Mouse (Mus musculus): ENCODE measurements around the gene Nkx2-2.

The Nkx2-2 gene

DNA sequence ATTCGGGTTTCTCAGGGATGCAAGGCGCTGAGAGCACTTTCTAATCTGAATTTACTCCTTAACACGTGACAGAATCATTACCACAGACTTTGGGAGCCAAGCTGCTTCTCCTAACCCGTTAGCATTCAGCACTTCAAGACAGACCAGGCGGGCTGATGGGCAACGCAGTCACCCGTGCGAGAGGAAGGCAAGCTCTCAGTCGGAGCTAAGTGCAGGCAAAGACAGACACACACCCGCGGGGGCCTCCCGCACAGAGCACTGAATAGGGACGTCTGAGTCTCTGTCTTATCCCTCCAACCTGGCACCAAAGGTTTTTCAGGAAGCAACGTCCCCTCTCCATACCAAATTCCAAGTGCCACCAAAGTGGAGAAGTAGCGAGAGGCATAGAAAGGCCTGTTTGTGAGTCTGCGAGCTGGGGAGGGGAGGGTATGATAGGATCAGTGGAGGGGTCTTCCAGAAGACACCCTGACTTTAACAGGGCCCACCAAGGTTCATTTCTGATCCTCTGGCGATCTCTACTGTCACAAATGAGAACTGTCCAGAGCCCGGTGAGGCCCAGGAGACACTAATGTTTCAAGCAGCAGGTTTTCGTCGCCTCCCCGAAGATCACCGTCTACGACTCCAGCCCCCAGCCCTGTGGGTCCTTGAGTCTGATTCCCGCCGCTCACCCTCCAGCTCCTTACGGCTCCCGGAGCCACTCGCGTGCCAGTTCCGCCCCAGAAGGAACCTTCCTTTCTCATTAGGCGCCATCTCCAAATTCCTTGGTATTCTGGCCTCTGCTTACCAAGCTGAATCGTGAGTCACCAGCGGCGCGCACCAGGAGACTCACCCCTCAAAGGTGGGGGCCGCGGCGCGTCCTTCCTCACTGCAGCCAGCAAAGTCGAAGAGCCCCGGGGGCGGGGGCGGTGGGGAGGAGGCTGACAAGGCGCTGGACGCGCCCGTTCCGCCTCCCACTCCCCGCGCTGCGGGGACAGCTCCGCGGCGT lies at the start of gene Nkx2-2:
TSS of gene Nkx2-2 (minus strand) at position 973 of the 985 bp plus-strand sequence.
- DNase-seq (ENCODE audit: low spot score) = no peak

GRCm38 (mm10) chr2:147235707-147236290 lies 41.8 kb upstream of the Nkx2-2 start:
- no peak for DNase-seq (ENCODE audit: low spot score)

DNA sequence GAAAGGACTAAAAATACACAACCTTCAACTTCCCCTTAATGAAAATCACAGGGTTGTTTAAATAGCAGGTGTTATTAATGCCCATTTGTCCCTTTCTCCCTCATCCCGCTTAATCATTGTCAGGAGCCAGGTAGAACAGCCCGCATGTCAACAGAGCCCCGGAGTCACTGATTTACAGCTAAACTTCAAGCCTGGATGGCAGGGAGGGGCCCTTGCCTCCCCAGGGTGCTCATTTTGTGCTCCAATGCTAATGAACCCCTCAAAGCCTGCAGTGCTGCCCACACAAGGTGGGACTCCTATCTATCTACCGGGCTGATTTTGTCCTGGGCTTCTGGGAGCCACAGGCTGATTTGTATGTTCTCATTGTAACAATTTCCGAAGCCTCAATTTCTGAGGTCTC lies 37.1 kb upstream of the Nkx2-2 start:
- DNase-seq (ENCODE audit: low spot score) = no peak

DNA sequence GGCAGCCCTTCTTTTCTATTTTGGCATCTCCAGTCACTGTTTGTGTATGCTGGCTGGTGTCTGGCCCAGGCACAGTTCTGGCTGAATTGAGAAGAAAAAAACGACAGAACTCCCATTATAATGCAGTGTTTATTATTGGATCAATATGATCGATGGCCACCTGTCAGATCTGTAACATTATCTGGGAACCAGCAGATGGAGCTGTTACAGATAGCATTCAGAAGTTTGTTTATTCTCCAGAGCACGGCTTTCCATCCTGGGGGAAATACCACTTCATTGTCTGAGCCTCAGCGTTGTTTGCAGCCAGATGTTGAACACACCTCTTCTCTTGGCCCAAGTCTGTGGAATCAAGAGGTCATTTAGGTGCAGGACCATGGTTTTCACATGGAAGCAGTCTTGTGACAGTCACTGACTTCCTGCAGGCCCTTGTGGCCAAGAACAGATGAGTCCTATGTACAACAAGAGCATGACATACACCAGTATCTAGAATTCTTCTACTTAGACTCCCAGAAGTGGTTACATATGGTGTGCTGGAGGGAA lies 11.1 kb upstream of the Nkx2-2 start:
- no peak for DNase-seq (ENCODE audit: low spot score)

- DNase-seq (ENCODE audit: low spot score) = no peak
These were observed 920 bp upstream of the Nkx2-2 start for GRCm38 (mm10) chr2:147194711-147195615.

- no peak for DNase-seq (ENCODE audit: low spot score)
These were observed 1.3 kb downstream of the Nkx2-2 start for GRCm38 (mm10) chr2:147192731-147193130.

DNA sequence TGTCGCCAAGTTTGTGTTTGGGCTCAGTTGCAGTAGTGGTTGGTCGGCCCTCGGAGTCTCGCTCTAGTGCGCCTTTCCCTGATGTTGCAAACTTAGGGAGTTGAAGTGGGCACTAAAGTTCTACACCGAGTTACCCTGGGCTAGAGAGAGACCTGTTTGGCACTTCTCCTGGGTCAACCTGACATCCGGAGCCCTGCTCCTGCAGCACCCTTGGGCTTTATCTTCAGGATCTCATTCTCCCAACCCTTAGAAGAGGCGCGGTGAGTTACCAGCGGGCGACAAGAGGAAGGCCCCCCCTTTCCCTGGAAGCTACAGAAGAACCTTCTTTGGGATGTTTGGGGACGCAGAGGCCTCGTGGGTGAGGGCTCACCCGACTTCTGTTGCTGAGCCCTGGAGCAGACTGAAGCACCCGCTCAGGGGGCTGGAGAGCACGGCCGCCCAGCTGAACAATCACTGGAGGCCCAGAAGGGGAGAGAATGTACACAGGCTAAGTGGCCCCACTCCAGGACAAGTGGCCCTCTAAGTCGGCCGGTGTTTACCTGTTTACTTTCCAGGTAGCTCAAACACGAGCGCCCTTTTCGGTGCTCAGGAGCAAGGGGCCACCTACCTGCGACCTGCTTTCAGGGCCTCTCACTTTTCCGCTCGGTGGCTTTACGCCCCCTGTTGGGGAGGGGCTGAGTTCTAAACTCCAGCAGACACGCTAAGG lies 3.6 kb downstream of the Nkx2-2 start:
- DNase-seq (ENCODE audit: low spot score) = no peak

DNA sequence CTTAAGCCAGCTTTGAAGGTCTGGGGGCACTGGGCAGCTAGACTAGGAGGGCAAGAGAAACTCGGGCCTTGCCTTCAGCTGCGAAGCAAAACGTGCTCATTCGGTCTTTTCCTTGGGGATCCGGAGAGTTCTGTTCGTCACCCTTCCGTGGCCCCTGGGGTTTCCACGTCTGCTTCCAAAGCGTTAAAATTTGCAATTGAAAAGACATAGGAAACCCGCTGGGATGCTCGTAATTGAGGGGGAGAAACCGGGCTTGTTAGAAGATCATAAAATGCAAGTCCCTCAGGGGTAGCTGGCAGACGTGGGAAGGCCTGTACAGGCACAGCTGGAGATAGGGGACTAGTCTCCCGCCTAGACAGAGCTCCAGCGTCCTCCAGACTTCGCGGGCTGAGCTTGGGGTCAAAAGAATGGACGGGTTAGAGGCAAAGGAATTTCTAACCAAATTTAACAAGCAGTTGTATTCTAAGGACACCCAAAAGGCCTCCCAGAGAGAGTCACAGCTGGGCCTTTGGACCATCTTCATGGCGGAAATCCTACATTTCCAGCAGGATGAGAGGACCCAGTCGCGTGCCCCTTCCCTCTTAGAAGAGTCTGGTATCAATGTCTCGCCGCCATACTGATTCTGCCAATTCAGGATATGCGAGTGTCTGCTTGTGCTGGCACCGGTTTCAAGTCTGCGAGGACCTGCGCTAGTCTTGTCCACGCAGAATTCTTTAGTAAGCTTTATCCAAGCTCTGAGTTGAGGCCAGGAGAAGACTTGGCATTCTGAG lies 4.3 kb downstream of the Nkx2-2 start:
- DNase-seq (ENCODE audit: low spot score) = no peak

DNA sequence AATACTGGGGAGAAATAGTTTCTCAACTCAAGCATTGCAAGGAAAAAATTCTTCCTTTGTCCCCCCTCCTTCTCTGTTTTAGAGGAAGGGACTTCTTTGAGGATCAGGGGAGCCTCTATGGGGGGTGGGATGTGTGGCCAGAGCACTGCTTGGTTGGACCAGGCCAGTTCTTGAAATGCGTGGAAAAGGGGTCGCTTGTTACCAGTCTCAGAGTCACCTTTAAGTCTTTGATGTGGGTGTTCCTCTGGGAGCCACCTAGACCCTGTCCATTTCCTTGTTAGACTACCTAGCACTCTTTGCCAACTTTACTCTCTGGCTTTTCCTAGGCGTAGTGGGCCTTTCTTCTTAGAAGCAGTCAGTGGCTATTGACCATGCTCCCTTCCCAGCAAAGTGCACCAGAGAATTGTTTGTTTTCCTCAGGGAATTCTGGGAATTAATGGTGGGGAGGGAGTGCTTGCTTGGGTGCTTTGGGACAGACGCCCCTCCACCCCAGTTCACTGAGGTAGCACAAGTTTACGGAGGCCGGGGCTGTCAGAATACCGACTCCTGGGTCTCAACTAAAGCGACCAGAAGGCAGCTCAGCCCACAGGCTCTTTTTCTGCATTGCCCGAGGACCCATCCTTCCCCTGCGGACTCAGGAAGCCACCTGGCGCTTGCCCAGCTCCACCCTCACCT lies 5.0 kb downstream of the Nkx2-2 start:
- no peak for DNase-seq (ENCODE audit: low spot score)

DNA sequence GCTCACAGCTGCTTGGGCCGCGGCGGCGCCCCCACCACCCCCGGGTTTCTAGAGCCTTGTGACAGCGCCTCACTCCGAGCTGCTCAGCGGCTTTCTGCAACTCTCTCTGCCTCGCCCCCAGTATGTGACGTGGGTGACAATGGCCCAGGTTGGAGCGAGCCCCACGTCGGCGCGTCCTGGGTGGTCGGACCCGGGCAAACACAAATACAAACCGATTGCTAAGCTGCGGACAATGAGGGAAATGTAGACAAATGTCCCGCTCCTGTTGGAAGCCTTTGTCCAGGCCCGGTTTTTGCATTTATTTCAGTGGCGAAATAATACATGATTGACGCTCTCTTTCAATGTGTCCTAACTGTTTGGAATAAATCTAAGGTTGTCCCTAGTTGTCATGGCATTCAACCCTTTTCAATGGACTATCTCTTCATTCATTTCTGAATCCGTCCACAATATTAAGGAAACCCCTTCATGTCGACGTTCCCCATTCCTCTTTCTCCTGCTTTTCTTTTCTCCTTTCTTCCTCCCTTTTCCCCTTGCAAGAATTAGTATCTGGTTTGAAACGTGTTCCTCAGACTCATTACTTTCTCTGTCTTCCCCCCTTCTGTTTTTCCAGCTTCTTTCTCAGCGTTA lies 5.9 kb downstream of the Nkx2-2 start:
- DNase-seq (ENCODE audit: low spot score) = no peak

DNA sequence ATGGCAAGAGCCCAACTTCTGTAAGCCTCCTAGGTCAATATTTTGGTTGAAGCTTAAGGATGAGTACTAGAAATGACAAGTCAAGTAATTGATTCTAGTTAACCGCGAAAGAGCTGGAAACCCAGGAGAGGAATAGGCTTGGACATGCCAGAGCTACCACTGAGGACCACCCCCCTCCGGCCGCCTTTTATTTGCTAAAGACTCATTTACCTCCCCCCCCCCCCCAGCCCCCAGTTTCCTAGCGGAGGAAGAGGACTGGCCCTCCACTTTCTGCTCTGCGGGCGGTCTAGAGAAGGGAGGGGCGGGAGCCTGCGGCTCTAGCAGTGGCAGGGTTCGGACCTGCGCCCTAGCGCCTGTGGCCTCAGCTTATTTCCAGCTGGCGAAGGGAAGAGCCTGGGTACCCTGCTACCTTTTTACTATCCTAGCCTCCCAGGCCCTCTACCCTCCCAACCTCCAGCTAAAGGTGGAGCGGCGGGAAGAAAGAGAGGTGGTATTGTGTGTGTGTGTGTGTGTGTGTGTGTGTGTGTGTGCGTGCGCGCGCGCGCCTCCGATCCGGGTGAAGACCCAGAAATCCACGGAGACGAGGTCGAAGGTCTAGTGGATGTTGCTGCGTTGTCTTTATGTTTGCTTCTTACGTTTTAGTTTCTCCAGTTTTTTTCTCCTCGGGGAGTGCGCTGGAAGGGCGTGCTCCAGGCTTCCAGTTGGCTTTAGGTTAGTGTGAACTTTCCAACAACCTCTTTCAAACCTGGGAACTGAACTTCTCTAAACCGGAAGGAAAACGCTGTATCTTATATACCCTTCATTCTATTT lies 6.8 kb downstream of the Nkx2-2 start:
- no peak for DNase-seq (ENCODE audit: low spot score)

GRCm38 (mm10) chr2:147186261-147186681 lies 7.8 kb downstream of the Nkx2-2 start:
- no peak for DNase-seq (ENCODE audit: low spot score)

DNA sequence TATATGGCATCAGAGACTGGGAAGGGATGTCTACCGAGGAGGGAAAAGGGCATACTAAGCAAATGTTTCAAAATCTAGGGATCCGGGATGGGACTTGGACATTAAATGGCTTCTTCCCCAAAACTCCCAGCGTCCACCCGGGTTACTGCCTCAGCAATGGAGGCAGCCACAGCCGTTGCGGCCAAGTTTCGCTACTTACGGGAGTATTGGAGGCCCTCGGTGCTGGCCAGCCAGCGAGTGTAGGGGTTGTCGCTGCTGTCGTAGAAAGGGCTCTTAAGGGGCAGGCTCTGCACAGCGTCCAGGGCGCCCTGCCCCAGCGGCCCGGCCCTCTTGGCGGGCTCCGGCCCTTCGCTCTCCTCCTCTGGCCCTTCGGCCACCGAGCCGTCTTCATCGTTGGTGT lies 8.5 kb downstream of the Nkx2-2 start:
- DNase-seq (ENCODE audit: low spot score) = no peak

DNA sequence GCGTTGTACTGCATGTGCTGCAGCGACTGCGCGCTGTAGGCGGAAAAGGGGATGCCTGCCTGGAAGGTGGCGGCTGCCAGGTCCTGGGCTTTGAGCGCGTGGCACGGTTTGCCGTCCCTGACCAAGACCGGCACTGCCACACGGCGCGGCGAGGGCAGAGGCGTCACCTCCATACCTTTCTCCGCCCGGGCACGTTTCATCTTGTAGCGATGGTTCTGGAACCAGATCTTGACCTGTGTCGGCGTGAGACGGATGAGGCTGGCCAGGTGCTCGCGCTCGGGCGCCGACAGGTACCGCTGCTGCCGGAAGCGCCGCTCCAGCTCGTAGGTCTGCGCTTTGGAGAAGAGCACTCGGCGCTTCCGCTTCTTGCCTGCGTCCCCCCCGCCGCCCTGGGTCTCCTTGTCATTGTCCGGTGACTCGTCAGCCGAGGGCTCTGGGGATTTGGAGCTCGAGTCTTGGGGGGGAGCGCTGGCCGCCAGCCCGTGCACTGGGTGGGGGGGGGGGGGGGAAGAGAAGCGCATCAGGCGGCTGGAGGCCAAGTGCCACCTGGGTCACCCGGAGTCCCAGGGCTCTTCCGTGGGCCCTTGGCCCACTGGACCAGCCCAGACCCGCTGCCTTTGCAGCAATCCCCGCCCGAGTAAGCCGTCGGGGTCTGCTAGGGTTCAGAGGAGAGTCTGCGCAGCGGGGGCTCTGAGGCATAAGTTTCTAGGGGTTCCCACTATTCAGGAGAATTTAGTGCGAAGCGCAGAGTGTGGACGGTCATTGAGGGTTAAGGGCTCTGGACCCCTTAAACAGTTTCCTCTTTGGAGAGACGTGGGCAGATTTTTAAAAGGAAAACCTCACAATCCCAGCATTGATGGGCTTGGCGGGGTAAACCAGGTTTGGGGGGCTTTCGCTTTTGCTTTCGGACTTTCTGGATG lies 9.7 kb downstream of the Nkx2-2 start:
- DNase-seq (ENCODE audit: low spot score) = no peak

DNA sequence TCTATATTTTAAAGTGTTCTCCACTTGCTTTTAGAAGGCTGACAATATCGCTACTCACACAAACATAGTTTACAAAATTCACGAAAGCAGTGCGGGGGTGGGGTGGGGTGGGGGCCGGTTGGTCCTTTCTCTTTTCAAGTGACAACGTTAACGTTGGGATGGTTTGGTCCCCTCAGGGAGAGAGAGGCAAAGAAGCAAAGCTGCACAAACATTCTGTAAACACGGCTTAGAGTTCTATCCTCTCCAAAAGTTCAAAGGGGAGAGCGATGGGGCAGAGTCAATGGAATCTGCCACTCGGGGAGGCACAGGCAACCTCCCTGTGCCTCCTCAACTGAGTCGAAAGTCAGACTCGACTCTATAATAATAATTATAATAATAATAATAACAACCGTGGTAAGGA lies 10.5 kb downstream of the Nkx2-2 start:
- no peak for DNase-seq (ENCODE audit: low spot score)

GRCm38 (mm10) chr2:147182709-147183260 lies 11.3 kb downstream of the Nkx2-2 start:
- DNase-seq (ENCODE audit: low spot score) = no peak

All from ovary, adult 18-20 months (tissue).